Mouse (Mus musculus) E14TG2a.4 (cell line): ENCODE data around the gene 1500011B03Rik.

Experiments
- CTCF ChIP-seq: conservative IDR thresholded peaks from 2 replicates; pipeline ENCODE4 v1.5.1; 2014; ENCODE audit warnings: low read length
- NANOG ChIP-seq: IDR thresholded peaks from 2 replicates; pipeline ENCODE4 v1.6.1; 2014; ENCODE audit warnings: borderline replicate concordance, low read length, mixed read lengths
- POU5F1 ChIP-seq: IDR thresholded peaks from 2 replicates; pipeline ENCODE4 v1.6.1; 2014; ENCODE audit warnings: low read length, borderline replicate concordance

GRCm38 (mm10) chr5:114806636-114807035 lies 16.6 kb downstream of the 1500011B03Rik start:
- TF ChIP-seq CTCF (no peak), NANOG (no peak), POU5F1 (no peak)
